Mouse (Mus musculus): ENCODE data around the gene Txnip. TPM values are rescaled to one million over a fixed set of nuclear protein-coding genes. Genes with fewer than 3 reads are reported as not detected.

Gene Txnip
- polyA plus RNA-seq, 1 experiment from 2014 or later = 106 TPM

DNA sequence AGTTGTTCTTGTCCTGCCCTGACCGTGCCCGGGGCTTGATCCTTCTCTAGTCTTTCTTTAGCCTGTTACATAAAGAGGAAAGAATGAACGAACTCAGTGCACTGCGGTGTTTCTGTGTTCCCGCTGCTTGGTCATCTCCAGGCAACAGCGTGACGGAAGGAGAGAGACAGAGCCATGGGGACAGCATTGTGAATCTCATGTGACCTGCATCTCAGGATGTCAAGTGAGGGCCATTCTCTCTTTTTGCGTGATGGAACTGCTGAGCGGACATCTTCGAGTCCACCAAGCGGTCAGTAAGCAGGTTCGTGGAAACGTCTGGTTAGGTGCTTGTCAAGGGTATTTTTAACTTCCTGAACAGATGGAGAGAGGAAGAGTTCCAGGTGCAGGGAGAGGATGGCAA, 11.7 kb downstream of the Txnip start:
- no peak overlapping the region for H3K27ac ChIP-seq (ENCODE audit: low read depth, low read length)
- peaks cover 21% of the 10 kb centered on the region for H3K4me1 ChIP-seq (ENCODE audit: control insufficient read depth, insufficient read depth, low read length)
- no peak overlapping the region for H3K9ac ChIP-seq (ENCODE audit: low read depth, low read length)
- no peak for ATAC-seq (replicated peaks; ENCODE audit: insufficient number of reproducible peaks, low FRiP score, low TSS enrichment)
- H3K4me3 ChIP-seq (ENCODE audit: low read depth, low read length) = no peak overlapping the region
- H3K9me3 ChIP-seq (replicated peaks; ENCODE audit: control insufficient read depth, low read length) = no peaks in the 10 kb centered on the region
- no peak overlapping the region for H3K4me2 ChIP-seq
- no peaks in the 10 kb centered on the region for H3K36me3 ChIP-seq (ENCODE audit: control insufficient read depth, insufficient read depth, low read length)
- H3K27me3 ChIP-seq (ENCODE audit: control insufficient read depth, insufficient read depth, low read length) = no peaks in the 10 kb centered on the region
- 84% methylated on average over 13 of the region's 13 CpGs for WGBS (ENCODE audit: insufficient replicate concordance)

DNA sequence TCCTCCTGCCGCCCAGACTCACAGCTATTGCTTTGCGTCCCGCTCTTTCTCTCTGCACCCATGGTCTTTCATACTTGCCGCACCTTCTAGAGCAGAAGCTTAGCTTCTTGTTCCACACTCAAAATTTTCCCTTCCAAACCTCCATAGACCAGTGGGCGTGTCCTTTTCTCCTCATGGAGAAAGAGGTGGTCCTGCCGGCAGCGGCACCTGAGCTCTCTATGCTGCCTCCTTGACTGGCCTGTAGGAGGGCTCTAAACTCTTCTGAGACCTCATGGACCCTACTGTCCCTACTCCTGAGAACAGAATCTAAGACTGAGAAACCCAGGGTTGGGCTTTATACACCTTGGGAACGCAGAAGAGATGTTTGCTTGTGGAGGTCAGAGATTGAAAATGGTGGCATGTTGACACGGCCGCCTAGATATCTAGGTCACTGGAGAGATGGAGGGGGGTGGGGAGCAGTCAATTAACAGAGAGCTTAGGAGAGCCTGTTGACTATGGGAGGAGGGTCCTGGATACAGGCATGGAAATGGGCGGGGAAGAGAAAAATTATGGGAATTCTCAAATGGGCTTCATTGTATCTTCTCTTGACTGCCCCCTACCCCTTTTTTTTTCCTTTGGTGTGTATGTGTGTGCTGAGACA, 12.3 kb downstream of the Txnip start:
- peaks cover 21% of the 10 kb centered on the region for H3K4me1 ChIP-seq (ENCODE audit: control insufficient read depth, insufficient read depth, low read length)
- H3K9me3 ChIP-seq (replicated peaks; ENCODE audit: control insufficient read depth, low read length) = no peaks in the 10 kb centered on the region
- no peaks in the 10 kb centered on the region for H3K27me3 ChIP-seq (ENCODE audit: control insufficient read depth, insufficient read depth, low read length)
- no peak overlapping the region for H3K27ac ChIP-seq (ENCODE audit: low read depth, low read length)
- no peak overlapping the region for H3K4me3 ChIP-seq (ENCODE audit: low read depth, low read length)
- ATAC-seq (replicated peaks; ENCODE audit: insufficient number of reproducible peaks, low FRiP score, low TSS enrichment) = no peak
- no peak overlapping the region for H3K4me2 ChIP-seq
- 76% methylated on average over 11 of the region's 11 CpGs for WGBS (ENCODE audit: insufficient replicate concordance)
- no peaks in the 10 kb centered on the region for H3K36me3 ChIP-seq (ENCODE audit: control insufficient read depth, insufficient read depth, low read length)
- no peak overlapping the region for H3K9ac ChIP-seq (ENCODE audit: low read depth, low read length)

DNA sequence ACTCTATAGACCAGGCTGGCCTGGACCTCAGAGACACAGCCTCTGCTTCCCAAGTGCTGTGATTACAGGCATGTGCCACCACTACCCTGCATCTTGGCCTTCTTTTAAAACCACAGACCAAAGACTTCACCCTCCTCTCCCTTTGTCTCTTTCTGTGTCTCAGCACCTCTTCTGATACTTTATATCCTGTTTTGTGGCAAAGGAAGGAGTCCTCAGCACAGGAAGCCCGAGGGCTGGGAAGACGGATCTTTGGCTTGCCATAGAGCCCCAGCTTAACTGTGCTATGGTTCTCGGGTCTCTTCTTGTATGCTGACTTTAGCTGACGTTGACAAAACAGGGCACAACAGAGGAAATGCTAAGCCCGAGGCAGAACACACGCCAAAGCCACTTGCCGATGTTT, 12.9 kb downstream of the Txnip start:
- 59% methylated on average over 7 of the region's 7 CpGs for WGBS (ENCODE audit: insufficient replicate concordance)
- Histone ChIP-seq H3K4me2 (no peak overlapping the region), H3K9me3 (replicated peaks; ENCODE audit: control insufficient read depth, low read length) (no peaks in the 10 kb centered on the region), H3K4me3 (ENCODE audit: low read depth, low read length) (no peak overlapping the region), H3K4me1 (ENCODE audit: control insufficient read depth, insufficient read depth, low read length) (peaks cover 25% of the 10 kb centered on the region), H3K27ac (ENCODE audit: low read depth, low read length) (peak overlapping the region; percentile 50), H3K9ac (ENCODE audit: low read depth, low read length) (no peak overlapping the region), H3K36me3 (ENCODE audit: control insufficient read depth, insufficient read depth, low read length) (no peaks in the 10 kb centered on the region), H3K27me3 (ENCODE audit: control insufficient read depth, insufficient read depth, low read length) (no peaks in the 10 kb centered on the region)
- no peak for ATAC-seq (replicated peaks; ENCODE audit: insufficient number of reproducible peaks, low FRiP score, low TSS enrichment)

DNA sequence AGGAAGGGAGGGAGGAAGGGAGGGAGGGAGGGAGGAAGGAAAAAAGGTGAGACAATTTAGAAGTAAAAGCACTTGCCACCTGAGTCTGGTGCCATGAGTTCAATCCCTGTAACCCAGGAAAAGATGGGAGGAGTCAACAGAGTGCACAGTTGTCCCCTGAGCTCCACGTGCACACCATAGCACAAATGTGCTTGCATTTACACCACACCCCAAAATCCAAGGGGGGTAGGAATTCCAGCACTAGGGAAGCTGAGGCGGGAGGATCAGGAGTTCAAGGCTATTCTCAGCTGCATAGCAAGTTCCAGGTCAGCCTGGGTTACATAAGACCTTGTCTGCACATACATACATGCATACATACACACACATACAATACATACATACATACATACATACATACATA, 13.6 kb downstream of the Txnip start:
- Histone ChIP-seq H3K9ac (ENCODE audit: low read depth, low read length) (no peak overlapping the region), H3K4me3 (ENCODE audit: low read depth, low read length) (no peak overlapping the region), H3K27ac (ENCODE audit: low read depth, low read length) (no peak overlapping the region), H3K36me3 (ENCODE audit: control insufficient read depth, insufficient read depth, low read length) (no peaks in the 10 kb centered on the region), H3K4me2 (no peak overlapping the region), H3K27me3 (ENCODE audit: control insufficient read depth, insufficient read depth, low read length) (no peaks in the 10 kb centered on the region), H3K9me3 (replicated peaks; ENCODE audit: control insufficient read depth, low read length) (no peaks in the 10 kb centered on the region), H3K4me1 (ENCODE audit: control insufficient read depth, insufficient read depth, low read length) (peaks cover 32% of the 10 kb centered on the region)
- WGBS (ENCODE audit: insufficient replicate concordance) = 67% methylated on average over 2 of the region's 2 CpGs
- no peak for ATAC-seq (replicated peaks; ENCODE audit: insufficient number of reproducible peaks, low FRiP score, low TSS enrichment)

DNA sequence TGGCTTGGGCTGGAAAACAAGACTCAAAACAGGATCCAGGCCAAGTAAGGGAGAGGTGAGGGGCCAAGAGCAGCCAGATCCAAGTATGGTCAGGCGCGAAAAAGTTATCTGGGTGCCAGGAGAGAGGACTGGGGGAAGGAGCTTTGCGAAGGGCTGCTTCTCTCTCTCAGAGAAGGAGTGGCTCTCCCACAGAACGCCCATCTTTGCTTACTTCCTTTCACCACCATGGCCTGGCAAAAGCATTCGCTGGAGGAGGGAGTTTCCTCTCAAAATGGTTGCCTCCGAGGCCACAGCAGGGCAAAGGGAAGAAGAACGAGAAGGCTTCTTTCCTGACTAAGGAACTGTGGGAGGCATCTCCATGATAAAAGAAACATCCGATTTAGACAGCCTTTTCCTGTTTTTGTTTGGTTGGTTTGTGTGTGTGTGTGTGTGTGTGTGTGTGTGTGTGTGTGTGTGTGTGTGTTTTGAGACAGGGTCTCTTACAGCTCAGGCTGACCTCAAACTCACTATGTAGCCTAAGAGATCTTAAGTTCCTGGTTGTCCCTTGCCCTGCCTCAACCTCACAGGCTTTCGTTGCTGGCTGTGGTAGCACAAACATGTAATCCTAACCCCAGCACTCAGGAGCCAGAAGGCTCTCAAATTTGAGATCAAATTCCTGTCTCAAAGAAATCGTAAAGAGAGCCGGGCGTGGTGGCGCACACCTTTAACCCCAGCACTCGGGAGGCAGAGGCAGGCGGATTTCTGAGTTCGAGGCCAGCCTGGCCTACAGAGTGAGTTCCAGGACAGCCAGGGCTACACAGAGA, 14.3 kb downstream of the Txnip start:
- Histone ChIP-seq H3K36me3 (ENCODE audit: control insufficient read depth, insufficient read depth, low read length) (no peaks in the 10 kb centered on the region), H3K4me2 (0 out of 2 replicates have a peak overlapping the region, but pooled peaks have one; percentile 4), H3K4me3 (ENCODE audit: low read depth, low read length) (no peak overlapping the region), H3K4me1 (ENCODE audit: control insufficient read depth, insufficient read depth, low read length) (peaks cover 38% of the 10 kb centered on the region), H3K9me3 (replicated peaks; ENCODE audit: control insufficient read depth, low read length) (no peaks in the 10 kb centered on the region), H3K27ac (ENCODE audit: low read depth, low read length) (0 out of 2 replicates have a peak overlapping the region, but pooled peaks have one; percentile 29), H3K27me3 (ENCODE audit: control insufficient read depth, insufficient read depth, low read length) (no peaks in the 10 kb centered on the region), H3K9ac (ENCODE audit: low read depth, low read length) (no peak overlapping the region)
- WGBS (ENCODE audit: insufficient replicate concordance) = 65% methylated on average over 16 of the region's 16 CpGs
- ATAC-seq (replicated peaks; ENCODE audit: insufficient number of reproducible peaks, low FRiP score, low TSS enrichment) = no peak

DNA sequence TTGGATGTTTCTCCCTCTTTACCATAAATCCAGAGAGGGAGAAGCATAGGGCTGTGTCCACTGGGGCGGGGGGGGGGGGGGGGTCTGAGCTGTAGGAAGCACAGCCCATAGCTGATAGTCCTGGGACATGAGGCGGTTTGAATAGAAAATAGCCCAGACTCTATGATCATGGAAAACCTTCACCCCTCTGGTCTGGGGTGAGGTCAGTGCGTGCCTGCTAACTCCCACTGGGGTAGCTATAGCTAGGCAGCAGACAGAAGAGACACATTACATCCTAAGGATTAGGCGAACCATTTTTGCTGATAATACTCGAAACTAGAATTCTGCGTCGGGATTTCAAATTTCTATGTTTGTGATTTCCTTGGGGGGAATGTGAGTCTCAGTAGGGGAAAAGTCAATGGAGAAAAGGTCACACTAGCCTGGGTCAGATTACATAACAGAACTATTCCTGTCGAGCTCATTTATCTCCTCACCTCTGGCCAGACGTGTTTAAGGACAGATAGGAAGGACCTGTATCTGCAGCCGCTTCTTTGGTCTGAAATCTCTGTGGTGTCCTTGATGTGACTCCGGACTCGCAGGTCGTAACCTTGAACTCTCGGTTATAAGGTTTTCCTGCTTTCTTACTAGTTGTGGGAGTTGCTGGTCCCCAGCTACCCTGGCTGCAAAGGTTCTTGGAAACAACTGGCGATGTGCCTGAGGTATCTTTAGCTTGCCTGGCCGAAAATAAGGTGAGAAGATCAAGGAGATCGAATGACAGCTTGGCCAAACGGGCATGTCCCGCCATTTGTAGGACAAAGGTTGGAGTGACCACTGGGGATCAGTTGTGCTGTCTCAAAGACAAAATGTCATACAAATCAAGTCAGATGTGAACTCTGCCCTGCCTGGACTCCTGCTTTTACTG, 16.1 kb downstream of the Txnip start:
- ATAC-seq (replicated peaks; ENCODE audit: insufficient number of reproducible peaks, low FRiP score, low TSS enrichment) = no peak
- no peaks in the 10 kb centered on the region for H3K27me3 ChIP-seq (ENCODE audit: control insufficient read depth, insufficient read depth, low read length)
- H3K9ac ChIP-seq (ENCODE audit: low read depth, low read length) = 0 out of 2 replicates have a peak overlapping the region, but pooled peaks have one; percentile 10
- 48% methylated on average over 19 of the region's 19 CpGs for WGBS (ENCODE audit: insufficient replicate concordance)
- H3K27ac ChIP-seq (ENCODE audit: low read depth, low read length) = peak overlapping the region; percentile 15; the same call in 1 of the 2 replicates
- H3K4me3 ChIP-seq (ENCODE audit: low read depth, low read length) = no peak overlapping the region
- no peaks in the 10 kb centered on the region for H3K36me3 ChIP-seq (ENCODE audit: control insufficient read depth, insufficient read depth, low read length)
- H3K4me2 ChIP-seq = peak overlapping the region; percentile 11; the same call in 1 of the 2 replicates
- H3K4me1 ChIP-seq (ENCODE audit: control insufficient read depth, insufficient read depth, low read length) = peaks cover 46% of the 10 kb centered on the region
- no peaks in the 10 kb centered on the region for H3K9me3 ChIP-seq (replicated peaks; ENCODE audit: control insufficient read depth, low read length)

DNA sequence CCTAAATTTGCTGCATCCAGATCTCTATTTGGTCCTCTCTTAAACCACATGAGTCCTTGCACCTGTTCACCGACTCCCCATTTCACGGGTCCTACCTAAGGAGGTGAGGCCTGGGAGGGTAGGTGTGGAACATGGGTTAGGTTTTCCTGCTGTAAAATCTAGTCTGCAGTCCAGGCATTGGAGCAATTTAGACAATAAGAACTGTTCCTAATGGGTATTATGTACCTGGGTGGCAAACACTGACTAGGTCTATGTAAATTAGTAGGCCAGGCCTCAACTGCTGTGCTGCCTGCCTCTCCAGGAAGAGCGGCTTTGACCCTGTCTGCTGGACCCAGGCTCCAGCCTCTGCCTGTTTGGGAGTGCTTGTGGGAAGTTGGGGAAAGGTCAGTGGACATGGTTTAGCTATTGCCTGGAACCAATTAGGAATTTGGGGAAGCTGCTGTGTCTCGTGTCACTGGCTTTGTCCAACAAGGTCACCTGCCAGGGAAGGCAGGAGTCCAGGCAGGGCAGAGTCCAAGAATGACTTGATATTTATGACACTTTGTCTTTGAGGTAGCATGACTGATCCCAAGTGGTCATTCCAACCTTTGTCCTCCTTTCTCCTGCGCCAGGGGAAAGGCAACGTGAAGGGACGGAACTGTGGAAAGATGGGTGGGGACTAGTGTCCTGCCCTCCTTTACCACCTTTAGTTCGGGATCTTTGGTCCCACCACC, 17.7 kb downstream of the Txnip start:
- H3K27ac ChIP-seq (ENCODE audit: low read depth, low read length) = peak overlapping the region; percentile 98
- H3K36me3 ChIP-seq (ENCODE audit: control insufficient read depth, insufficient read depth, low read length) = no peaks in the 10 kb centered on the region
- WGBS (ENCODE audit: insufficient replicate concordance) = 90% methylated on average over 8 of the region's 8 CpGs
- H3K4me1 ChIP-seq (ENCODE audit: control insufficient read depth, insufficient read depth, low read length) = peaks cover 54% of the 10 kb centered on the region
- H3K9me3 ChIP-seq (replicated peaks; ENCODE audit: control insufficient read depth, low read length) = no peaks in the 10 kb centered on the region
- no peak overlapping the region for H3K9ac ChIP-seq (ENCODE audit: low read depth, low read length)
- no peak for ATAC-seq (replicated peaks; ENCODE audit: insufficient number of reproducible peaks, low FRiP score, low TSS enrichment)
- H3K4me2 ChIP-seq = peak overlapping the region; percentile 51; the same call in 1 of the 2 replicates
- H3K4me3 ChIP-seq (ENCODE audit: low read depth, low read length) = no peak overlapping the region
- no peaks in the 10 kb centered on the region for H3K27me3 ChIP-seq (ENCODE audit: control insufficient read depth, insufficient read depth, low read length)
